Mouse (Mus musculus) cortical plate, adult 2 months (tissue): Measurements from ENCODE around the gene Gcfc2.

Experiments used
- CTCF ChIP-seq: fragments of 200-500 bp; IDR thresholded peaks from 2 replicates; pipeline ENCODE4 v1.5.1; 2011; ENCODE audit warnings: mild to moderate bottlenecking, control low read depth, low read length; ENCODE audit not compliant: insufficient read depth; ENCODE audit errors: extremely low read depth
- POLR2A ChIP-seq: fragments of 200-500 bp; IDR thresholded peaks from 2 replicates; pipeline ENCODE4 v1.6.1; 2011; ENCODE audit warnings: mild to moderate bottlenecking, low read length, control low read depth; ENCODE audit not compliant: insufficient read depth; ENCODE audit errors: extremely low read depth

GRCm38 (mm10) chr6:81990049-81990810 is 66.8 kb downstream of the Gcfc2 start:
- TF ChIP-seq POLR2A (0 out of 2 replicates have a peak, but pooled peaks have one; percentile 40), CTCF (no peak)
